Mouse (Mus musculus): Measurements from ENCODE around the gene Nuak2.

Nuak2 gene

GRCm38 (mm10) chr1:132376211-132377054 lies 60.5 kb downstream of the Nuak2 start:
- no peak for DNase-seq (ENCODE audit: low spot score in 2 of 2)

- no peak for DNase-seq (ENCODE audit: low spot score in 2 of 2)
These were observed 61.1 kb downstream of the Nuak2 start for GRCm38 (mm10) chr1:132377055-132377365.

- DNase-seq (ENCODE audit: low spot score in 2 of 2), result no peak
These were observed 61.9 kb downstream of the Nuak2 start for GRCm38 (mm10) chr1:132377811-132378210.

- no peak for DNase-seq (ENCODE audit: low spot score in 2 of 2)
These were observed 64.7 kb downstream of the Nuak2 start for GRCm38 (mm10) chr1:132380550-132381100.

- no peak for DNase-seq (ENCODE audit: low spot score in 2 of 2)
These were observed 66.0 kb downstream of the Nuak2 start for GRCm38 (mm10) chr1:132381929-132382328.

All from left cerebral cortex, adult 9 months (tissue).